Mouse (Mus musculus): ENCODE measurements around the gene Acadl. TPM values are rescaled to one million over a fixed set of nuclear protein-coding genes. Genes with fewer than 3 reads are reported as not detected.
A peak's percentile ranks its signal among the peaks of the same experiment; 100 is the strongest.

The Acadl gene
- polyA plus RNA-seq, 1 experiment from 2014 or later, result 83.4 TPM

DNA sequence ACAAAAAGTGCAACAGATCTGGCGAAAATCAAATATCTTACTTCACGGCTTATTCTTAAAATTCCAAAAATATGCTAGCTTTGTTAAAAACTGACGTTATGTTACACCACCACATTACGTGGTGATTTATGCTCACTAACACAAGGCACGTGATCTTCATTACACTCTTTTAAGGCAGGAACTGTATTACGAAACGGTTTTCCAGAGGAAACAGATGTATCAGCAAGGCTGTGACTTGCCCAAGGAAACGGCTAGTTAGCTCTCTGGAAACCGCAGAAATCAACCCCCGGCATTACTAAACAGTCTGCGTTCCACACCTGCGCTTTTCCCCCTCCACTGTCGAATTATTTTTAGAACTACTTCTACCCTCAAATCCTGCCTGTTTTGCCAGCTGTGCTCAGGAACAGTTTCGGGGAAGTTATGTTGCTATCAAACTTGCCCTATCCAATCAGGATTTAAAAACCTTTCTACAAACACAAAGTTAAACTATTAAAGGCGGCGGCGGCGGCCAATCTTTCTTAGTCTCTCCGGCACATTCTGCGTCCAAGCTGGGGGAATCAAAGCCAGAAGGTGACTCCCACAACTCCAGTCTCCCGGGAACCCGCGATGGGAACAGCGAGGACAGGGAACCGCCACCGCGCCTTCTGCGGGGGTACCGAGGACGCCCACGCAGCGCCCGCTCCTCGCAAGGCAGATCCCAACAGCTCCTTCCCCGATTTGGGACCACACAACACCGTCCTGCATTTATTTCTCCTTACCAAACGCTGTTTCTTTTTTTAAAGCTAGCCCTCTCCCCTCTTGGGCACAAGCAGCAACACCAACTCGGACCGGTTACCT, 46.9 kb downstream of the Acadl start:
- H3K9ac ChIP-seq, result peak overlapping the region; percentile 90
- no peaks in the 10 kb centered on the region for H3K9me3 ChIP-seq (replicated peaks)
- H3K4me2 ChIP-seq, result peak overlapping the region; percentile 79
- no peaks in the 10 kb centered on the region for H3K36me3 ChIP-seq
- peak overlapping the region; percentile 97 for H3K27ac ChIP-seq
- no peaks in the 10 kb centered on the region for H3K27me3 ChIP-seq (replicated peaks)
- peak; percentile 5; the same call in 1 of the 2 replicates for ATAC-seq
- H3K4me3 ChIP-seq, result peak overlapping the region; percentile 87
- H3K4me1 ChIP-seq, result peaks cover 18% of the 10 kb centered on the region
- under 1% methylated on average over 39 of the region's 39 CpGs for WGBS (ENCODE audit: insufficient replicate concordance)

DNA sequence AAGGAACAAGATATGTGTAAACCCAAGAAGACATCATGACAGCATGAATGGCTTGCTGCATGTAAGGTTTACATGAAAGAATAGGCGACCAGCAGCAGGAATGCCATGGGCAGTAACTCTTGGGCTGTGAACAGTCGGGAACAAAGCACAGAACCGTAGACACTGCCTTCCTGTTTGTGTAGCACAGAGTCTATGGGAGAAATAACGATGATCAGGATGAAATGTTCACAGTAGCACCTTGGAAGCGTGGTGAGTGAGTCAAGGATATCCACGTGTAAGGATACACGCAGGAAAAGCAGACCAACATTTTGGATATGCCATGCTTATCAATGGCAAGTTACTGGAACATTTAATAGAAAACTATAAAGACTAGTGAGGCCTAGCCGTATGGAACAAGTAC, 48.3 kb downstream of the Acadl start:
- H3K27ac ChIP-seq, result peak overlapping the region; percentile 65
- H3K36me3 ChIP-seq, result no peaks in the 10 kb centered on the region
- no peaks in the 10 kb centered on the region for H3K9me3 ChIP-seq (replicated peaks)
- peak overlapping the region; percentile 38 for H3K4me2 ChIP-seq
- 0 out of 2 replicates have a peak overlapping the region, but pooled peaks have one; percentile 31 for H3K9ac ChIP-seq
- H3K27me3 ChIP-seq (replicated peaks), result no peaks in the 10 kb centered on the region
- H3K4me3 ChIP-seq, result no peak overlapping the region
- WGBS (ENCODE audit: insufficient replicate concordance), result 37% methylated on average over 8 of the region's 8 CpGs
- ATAC-seq, result no peak
- peaks cover 18% of the 10 kb centered on the region for H3K4me1 ChIP-seq

DNA sequence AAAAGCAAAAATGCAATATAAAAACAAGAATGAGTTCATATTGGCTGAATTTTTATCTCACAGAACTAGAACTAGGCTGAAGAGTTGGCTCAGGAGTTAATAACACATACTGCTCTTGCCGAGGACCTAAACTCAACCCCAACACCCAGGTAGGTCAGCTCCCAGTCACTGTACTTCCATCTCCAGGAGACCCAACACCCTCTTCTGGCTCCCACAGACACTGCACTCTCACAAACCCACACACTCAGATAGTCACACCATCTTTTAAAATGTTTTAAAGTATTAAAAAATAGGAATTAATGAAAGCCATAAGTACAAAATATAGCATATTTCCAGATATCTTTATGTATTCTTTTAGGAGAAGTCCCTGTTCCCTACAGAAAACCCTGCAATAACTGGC, 49.9 kb downstream of the Acadl start:
- H3K27ac ChIP-seq, result no peak overlapping the region
- H3K36me3 ChIP-seq, result no peaks in the 10 kb centered on the region
- H3K4me2 ChIP-seq, result no peak overlapping the region
- ATAC-seq, result no peak
- no peaks in the 10 kb centered on the region for H3K27me3 ChIP-seq (replicated peaks)
- H3K4me3 ChIP-seq, result no peak overlapping the region
- H3K9me3 ChIP-seq (replicated peaks), result no peaks in the 10 kb centered on the region
- WGBS (ENCODE audit: insufficient replicate concordance), result 79% methylated on average over 1 of the region's 1 CpGs
- H3K9ac ChIP-seq, result no peak overlapping the region
- peaks cover 18% of the 10 kb centered on the region for H3K4me1 ChIP-seq

DNA sequence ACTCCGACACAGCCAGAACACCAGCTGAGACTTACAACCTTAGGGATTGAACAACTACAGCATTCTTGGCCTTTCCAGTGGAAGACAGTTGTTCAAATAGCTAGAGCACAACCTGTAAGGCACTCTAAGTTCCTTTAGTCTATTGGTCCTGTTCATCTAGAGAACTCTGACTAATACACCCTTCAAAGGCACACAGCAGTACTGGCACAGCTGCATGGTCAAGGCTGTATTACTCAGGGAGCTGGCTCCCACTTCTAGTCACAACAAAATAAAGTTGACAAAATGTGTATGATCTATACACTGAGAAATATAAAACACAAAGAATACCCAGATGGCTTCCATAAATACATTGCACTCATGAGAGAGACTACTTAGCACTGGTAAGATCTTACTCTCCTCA, 56.3 kb downstream of the Acadl start:
- Histone ChIP-seq H3K36me3 (peaks cover 1% of the 10 kb centered on the region; the same call in 1 of the 2 replicates), H3K9me3 (replicated peaks) (no peaks in the 10 kb centered on the region), H3K27ac (no peak overlapping the region), H3K27me3 (replicated peaks) (no peaks in the 10 kb centered on the region), H3K9ac (no peak overlapping the region), H3K4me1 (no peaks in the 10 kb centered on the region), H3K4me3 (no peak overlapping the region), H3K4me2 (no peak overlapping the region)
- ATAC-seq, result no peak
- 85% methylated on average over 1 of the region's 1 CpGs for WGBS (ENCODE audit: insufficient replicate concordance)

DNA sequence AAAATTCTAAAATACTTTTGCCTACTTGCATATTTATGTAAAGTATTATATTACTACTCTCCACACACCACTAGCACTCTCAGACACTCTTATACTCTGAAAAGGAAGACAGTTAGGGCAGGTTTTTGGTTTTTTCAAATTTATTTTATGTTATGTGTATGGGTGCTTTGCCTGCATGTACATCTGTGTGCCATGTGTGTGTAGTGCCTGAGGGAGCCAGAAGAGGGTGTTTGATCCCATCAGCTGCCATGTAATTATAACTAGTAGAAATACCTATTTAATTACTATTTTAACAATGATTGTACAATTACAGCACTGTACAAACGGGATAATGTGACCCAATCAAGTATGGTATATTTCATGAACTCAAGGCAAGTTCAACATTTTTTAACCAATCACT, 57.7 kb downstream of the Acadl start:
- ATAC-seq, result no peak
- H3K27ac ChIP-seq, result no peak overlapping the region
- no peaks in the 10 kb centered on the region for H3K4me1 ChIP-seq
- H3K4me3 ChIP-seq, result no peak overlapping the region
- no peaks in the 10 kb centered on the region for H3K9me3 ChIP-seq (replicated peaks)
- no peaks in the 10 kb centered on the region for H3K27me3 ChIP-seq (replicated peaks)
- no peak overlapping the region for H3K9ac ChIP-seq
- 63% methylated on average over 1 of the region's 1 CpGs for WGBS (ENCODE audit: insufficient replicate concordance)
- peaks cover 10% of the 10 kb centered on the region for H3K36me3 ChIP-seq
- H3K4me2 ChIP-seq, result no peak overlapping the region

DNA sequence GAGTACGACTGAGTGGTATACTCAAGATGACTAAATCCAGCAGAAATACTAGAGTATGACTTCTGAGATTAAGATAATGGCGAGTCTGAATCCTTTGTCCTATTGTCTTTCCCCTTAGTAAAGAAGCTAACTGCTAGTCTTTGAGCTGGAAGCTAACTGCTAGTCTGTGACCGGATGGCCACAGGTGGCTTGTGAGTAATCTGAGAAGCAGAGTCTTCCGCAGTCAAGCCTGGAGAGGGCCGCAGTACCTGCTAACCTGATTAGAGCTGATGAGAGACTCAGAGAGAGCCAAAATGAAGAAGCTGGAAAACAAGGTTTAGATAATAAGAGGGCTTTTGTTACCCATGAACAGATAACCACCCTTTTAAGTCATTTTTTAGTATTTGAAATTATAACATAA, 58.4 kb downstream of the Acadl start:
- ATAC-seq, result no peak
- WGBS (ENCODE audit: insufficient replicate concordance), result 65% methylated on average over 5 of the region's 5 CpGs

DNA sequence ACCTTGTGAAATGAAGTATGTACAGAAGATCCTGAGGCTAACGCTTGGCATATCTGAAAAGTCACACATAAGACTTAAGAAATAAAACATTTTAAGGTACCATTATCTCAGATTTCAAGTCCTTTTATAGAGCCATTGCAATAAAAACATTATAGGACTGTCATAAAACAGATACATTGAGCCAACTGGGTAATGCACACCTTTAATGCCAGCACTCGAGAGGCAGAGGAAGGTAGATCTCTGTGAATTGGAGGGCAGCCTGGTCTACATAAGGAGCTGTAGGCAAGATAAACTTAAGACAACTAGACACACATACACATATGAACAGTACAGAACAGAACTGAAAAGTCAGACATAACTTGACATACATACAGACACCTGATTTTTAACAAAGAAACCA, 65.1 kb downstream of the Acadl start:
- Histone ChIP-seq H3K9ac (no peak overlapping the region), H3K27ac (no peak overlapping the region), H3K4me1 (no peaks in the 10 kb centered on the region), H3K4me3 (no peak overlapping the region), H3K36me3 (peaks cover 10% of the 10 kb centered on the region), H3K27me3 (replicated peaks) (no peaks in the 10 kb centered on the region), H3K9me3 (replicated peaks) (no peaks in the 10 kb centered on the region), H3K4me2 (no peak overlapping the region)
- ATAC-seq, result no peak
- 81% methylated on average over 2 of the region's 2 CpGs for WGBS (ENCODE audit: insufficient replicate concordance)

More for the DNA sequence above, 58.4 kb downstream of the Acadl start:
- H3K9ac ChIP-seq, result no peak overlapping the region
- H3K4me2 ChIP-seq, result no peak overlapping the region
- no peaks in the 10 kb centered on the region for H3K9me3 ChIP-seq (replicated peaks)
- no peak overlapping the region for H3K4me3 ChIP-seq
- H3K27me3 ChIP-seq (replicated peaks), result no peaks in the 10 kb centered on the region
- no peaks in the 10 kb centered on the region for H3K4me1 ChIP-seq
- no peak overlapping the region for H3K27ac ChIP-seq
- peaks cover 10% of the 10 kb centered on the region for H3K36me3 ChIP-seq

DNA sequence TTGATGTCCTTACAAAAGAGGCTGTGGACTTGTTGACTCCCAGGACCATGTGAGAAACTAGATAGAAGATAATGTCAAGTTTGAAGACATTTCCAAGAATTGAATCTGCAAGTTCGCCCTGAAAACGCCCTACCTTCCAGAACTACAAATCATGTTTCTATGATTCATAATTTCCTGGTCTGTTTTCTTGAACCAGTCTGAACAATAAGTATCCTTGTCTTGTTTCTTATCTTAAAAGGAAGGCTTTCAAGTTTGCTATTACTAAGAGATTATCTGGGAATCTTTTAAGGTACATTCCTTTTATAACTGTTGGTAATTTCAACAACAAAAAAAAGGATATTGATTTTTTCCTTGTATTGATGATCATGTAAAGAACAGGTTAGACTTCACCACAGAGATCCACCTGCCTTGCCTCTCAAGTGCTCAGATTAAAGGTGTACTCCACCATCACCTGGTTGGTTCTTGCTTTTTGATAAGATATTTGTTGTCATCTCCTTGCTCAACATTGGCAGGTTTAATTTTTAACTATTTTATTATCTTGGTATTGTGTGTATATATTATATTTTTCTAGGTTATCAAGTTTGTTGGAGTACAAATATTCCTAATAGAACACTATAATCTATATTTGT, 70.1 kb downstream of the Acadl start:
- Histone ChIP-seq H3K4me2 (no peak overlapping the region), H3K9ac (no peak overlapping the region), H3K27ac (no peak overlapping the region), H3K9me3 (replicated peaks) (no peaks in the 10 kb centered on the region), H3K36me3 (no peaks in the 10 kb centered on the region), H3K27me3 (replicated peaks) (no peaks in the 10 kb centered on the region), H3K4me1 (no peaks in the 10 kb centered on the region), H3K4me3 (no peak overlapping the region)
- no peak for ATAC-seq
- WGBS (ENCODE audit: insufficient replicate concordance), result 62% methylated on average over 2 of the region's 2 CpGs

DNA sequence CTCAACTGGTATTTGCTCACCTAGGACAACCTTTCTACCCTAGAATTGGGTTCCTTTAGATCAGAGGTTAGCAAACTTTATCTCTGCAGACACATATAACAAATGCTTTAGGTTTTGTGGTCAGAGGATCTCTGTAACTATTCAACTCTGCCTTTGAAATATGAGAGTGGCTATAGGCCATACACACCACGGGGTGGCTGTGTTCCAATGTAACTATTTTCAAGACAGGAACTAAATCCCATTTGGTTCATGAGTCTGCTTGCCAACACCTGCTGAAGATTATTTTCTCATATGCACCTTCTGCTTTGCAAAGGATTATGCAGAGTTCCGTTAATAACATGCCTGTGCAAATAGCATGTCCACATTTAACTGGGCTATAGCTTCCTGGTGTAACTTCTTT, 80.8 kb downstream of the Acadl start:
- Histone ChIP-seq H3K27me3 (replicated peaks) (no peaks in the 10 kb centered on the region), H3K4me3 (no peak overlapping the region), H3K9ac (no peak overlapping the region), H3K36me3 (no peaks in the 10 kb centered on the region), H3K4me2 (no peak overlapping the region), H3K4me1 (no peaks in the 10 kb centered on the region), H3K27ac (no peak overlapping the region), H3K9me3 (replicated peaks) (no peaks in the 10 kb centered on the region)
- 64% methylated on average over 2 of the region's 2 CpGs for WGBS (ENCODE audit: insufficient replicate concordance)
- ATAC-seq, result no peak

DNA sequence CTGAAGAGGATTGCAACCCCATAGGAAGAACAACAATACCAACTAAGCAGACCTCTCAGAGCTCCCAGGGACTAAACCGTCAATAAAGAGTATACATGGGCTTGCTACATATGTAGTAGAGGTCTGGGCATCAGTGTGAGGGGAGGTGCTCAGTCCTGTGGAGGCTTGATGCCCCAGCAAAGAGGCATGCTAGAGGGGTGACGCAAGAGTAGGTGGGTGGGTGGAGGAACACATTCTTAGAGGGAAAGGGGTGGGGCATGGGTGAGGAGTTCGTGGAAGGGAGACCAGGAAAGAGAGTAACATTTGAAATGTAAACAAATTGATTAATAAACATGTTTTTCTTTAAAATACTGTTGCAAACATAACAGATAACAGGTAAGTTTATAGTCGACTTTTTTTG, 82.0 kb downstream of the Acadl start:
- no peak overlapping the region for H3K27ac ChIP-seq
- no peak overlapping the region for H3K4me2 ChIP-seq
- H3K9ac ChIP-seq, result no peak overlapping the region
- no peak for ATAC-seq
- H3K4me1 ChIP-seq, result no peaks in the 10 kb centered on the region
- 55% methylated on average over 4 of the region's 4 CpGs for WGBS (ENCODE audit: insufficient replicate concordance)
- no peaks in the 10 kb centered on the region for H3K36me3 ChIP-seq
- no peak overlapping the region for H3K4me3 ChIP-seq
- no peaks in the 10 kb centered on the region for H3K9me3 ChIP-seq (replicated peaks)
- H3K27me3 ChIP-seq (replicated peaks), result no peaks in the 10 kb centered on the region

All from liver, embryonic 12.5 days (tissue).